Mouse (Mus musculus): ENCODE data around the gene Cblc.

Cblc gene

GRCm38 (mm10) chr7:19781741-19782140 is 14.9 kb downstream of the Cblc start:
- DNase-seq (ENCODE audit: low read depth), result no peak

GRCm38 (mm10) chr7:19779903-19780302 is 16.7 kb downstream of the Cblc start:
- no peak for DNase-seq (ENCODE audit: low read depth)

DNA sequence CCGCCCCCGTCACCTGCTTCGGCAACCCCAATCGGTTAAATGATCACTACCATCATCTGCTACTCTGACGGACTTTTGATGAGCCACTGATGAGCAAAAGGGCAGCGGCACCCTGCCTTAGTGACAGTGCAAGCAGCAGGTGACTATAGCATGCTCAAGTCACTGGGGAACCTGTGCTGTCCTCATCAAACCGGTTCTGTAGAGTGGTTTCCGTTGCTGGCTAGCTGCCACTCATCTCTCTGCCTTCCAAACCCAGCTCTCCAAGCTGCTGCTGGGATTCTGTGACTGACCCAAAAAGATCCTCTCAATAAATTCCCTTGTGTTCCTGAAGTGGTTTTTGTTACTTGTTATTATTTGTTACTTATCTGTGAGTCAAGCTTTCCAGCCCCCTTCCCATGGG is 18.0 kb downstream of the Cblc start:
- no peak for DNase-seq (ENCODE audit: low read depth)

GRCm38 (mm10) chr7:19777049-19777723 is 19.4 kb downstream of the Cblc start:
- DNase-seq (ENCODE audit: low read depth), result no peak

DNA sequence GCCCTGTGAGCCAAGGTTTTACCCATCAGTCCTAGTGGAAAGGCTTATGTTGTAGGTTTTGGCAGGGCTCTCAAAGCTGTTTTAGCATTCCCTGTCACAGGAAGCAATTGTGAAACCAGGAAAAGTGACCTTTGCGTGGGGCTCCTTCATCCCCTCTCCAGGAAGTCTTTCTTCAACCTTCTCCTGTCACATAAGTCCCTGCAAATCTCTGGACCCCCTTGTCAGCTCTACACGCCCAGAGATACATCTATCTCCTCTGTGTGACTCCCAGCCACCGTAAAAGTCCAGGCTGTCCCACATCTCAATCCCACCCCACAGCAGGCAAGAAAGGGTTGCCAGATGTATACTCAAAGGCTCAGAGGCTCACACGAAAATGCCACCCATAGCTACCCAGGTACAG is 24.9 kb downstream of the Cblc start:
- no peak for DNase-seq (ENCODE audit: low read depth)

DNA sequence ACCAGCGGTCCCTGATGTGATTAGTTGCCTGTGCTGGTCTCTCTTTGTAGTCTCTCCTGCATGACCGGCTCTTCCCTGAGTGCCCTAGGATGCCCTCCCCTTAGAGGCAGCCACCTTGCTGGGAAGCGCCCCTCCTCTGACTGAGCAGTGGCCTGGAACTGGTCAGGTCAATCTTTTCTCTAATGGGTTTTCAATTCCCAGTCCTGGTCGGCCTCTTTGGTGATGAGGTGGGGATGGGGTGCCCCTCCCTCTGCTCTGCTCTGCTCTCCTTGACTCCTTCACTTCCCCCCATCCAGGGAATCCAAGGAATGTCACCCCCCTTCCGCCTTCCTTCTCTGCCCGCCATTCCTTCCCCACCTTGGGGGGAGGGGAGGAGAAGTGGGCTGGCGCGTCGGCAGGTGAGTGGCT is 25.6 kb downstream of the Cblc start, which contains the start of gene Bcam:
Gene Bcam, minus strand, starts transcription at position 33 of the 408 bp plus-strand sequence.
- DNase-seq (ENCODE audit: low read depth), result no peak

GRCm38 (mm10) chr7:19770375-19770754 is 26.2 kb downstream of the Cblc start:
- DNase-seq (ENCODE audit: low read depth), result no peak

- DNase-seq (ENCODE audit: low read depth), result no peak
Measured at GRCm38 (mm10) chr7:19769434-19770374, 26.9 kb downstream of the Cblc start.

GRCm38 (mm10) chr7:19769001-19769400 is 27.6 kb downstream of the Cblc start:
- DNase-seq (ENCODE audit: low read depth), result no peak

DNA sequence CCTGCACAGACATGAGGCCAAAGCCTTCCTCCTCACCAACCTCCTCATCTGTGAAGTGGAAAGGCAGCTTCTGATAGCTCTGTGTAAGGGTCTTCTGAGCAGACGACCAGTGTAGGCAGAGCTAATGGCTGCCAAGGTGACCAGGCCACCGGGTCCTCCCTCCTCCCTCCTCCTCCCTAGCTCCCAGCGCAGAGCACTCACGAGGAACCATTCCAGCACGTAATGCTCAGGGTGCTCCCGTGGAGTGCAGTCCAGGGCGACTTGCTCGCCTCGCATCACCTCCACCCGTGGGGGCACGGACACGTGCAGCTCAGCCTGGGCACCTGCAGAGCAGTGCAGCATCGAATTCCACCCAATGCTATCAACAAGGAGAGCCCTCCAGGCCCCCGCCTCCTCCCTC is 28.4 kb downstream of the Cblc start:
- no peak for DNase-seq (ENCODE audit: low read depth)

DNA sequence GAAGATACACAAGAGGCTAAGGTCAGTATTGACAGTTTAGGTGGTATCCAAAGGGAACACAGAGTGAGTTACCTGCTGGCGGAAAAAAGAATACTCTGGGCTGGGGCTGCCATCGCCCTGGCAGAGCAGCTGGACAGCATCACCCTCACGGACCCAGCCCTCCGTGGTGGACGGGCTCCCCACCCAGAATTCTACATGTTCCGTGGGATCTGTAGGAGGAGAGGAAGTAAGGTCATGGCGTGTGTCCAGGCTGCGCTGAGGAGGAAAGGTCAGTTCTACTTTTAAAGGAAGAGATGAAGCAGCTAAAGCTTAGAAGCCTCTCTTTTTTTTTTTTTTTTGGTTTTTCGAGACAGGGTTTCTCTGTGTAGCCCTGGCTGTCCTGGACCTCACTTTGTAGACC is 32.0 kb downstream of the Cblc start:
- DNase-seq (ENCODE audit: low read depth), result no peak

- no peak for DNase-seq (ENCODE audit: low read depth)
Measured at GRCm38 (mm10) chr7:19763829-19764477, 32.7 kb downstream of the Cblc start.

DNA sequence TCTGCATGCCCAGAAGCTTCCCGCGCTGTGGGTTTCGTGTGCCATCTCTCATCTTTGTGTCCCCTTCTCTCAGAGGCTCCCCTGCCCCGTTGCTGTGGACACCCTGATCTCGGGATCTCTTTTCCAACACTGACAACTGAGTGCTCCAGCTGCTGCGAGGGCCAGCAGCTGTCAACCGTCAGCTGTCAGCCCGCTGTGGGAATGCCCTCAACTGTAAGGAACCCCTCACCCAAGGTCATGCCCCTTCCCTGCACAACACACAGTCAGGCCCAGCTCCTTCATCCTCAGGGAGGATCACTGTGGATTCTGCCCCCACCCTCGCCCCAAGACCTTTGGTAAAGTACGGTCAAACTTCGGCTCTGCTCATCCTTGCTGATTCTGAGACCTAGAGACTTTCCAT is 34.3 kb downstream of the Cblc start:
- no peak for DNase-seq (ENCODE audit: low read depth)

DNA sequence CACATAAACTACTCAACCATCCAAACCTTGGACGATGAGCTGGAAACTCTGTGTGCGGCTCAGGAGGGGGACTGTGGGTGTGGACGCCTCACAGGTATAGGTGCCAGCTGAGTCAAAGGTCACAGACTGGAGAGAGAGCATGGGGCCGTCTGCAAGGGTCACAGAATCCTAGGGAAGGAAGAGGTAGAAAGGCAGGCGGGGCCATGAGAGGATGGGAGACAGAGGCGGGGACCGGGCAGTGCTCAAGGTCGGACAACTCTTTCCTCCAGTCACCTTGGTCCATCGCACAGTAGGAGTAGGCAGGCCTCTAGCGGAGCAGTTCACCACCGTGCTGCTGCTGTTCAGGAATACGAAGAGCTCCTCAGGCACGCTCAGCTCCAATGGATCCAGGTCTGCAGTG is 36.6 kb downstream of the Cblc start:
- DNase-seq (ENCODE audit: low read depth), result no peak

DNA sequence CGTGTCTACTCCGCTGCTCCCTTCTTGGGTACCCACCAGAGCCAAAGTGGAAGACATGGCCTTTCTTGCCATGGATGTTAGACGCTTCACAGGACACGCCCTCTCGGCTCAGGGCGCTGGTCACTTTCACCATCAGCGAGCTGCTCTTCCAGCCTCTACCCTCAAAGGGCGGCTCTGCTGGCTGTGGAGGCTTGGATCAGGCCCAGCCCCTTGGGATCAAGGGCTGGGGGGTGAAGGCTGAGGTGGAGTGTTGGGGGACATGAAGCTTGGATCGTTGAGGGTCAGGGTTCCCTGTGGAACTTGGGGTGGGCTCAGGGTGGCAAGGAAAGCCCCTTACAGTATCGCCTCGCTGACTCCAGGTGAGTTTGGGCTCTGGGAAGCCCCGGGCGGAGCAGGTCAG is 38.0 kb downstream of the Cblc start:
- no peak for DNase-seq (ENCODE audit: low read depth)

DNA sequence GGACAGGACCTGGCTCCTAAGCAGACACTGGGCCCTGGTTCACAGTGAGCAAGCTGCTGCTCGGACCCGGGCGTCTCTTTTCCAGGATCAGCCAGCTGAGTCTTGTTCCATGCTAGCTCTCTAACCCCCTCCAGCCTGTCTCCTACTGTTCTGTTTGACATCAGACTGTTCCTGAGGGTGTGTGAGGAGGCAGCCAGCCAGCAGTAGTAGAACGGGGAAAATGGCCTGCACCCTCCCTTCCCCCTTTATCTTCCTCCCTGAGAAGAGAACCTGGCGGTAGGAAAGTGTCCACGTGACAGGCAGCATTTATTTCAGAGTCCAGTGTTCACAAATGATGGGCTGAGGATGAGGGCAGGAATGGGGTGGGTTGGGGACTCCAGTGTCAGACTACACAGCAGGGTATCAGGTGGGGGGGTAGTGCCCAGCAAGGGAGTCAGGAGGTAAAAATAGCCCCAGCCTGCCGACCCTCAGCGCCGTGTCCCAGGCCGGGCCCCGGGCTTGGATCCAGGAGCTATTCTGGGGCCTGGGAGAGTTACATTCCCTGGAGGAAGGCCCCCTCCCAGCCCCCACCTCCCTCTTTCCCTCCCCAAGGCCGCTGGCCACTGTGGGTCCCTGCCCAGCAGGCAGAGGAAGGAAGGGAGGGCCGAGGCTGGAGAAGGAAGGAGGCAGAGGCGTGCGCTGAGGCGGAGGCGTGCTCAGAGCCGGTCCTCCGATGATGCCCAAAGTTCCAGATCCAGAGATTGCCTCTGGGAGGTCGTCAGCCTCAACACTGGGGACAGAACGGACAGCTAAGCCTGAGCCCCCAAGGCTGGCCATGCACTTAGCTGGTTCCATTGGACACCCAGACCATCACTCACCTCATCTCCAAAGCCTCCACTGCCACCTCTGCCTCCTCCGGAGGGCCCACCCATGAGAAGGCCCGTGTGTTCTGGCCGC is 40.5 kb downstream of the Cblc start:
- DNase-seq (ENCODE audit: low read depth), result no peak

DNA sequence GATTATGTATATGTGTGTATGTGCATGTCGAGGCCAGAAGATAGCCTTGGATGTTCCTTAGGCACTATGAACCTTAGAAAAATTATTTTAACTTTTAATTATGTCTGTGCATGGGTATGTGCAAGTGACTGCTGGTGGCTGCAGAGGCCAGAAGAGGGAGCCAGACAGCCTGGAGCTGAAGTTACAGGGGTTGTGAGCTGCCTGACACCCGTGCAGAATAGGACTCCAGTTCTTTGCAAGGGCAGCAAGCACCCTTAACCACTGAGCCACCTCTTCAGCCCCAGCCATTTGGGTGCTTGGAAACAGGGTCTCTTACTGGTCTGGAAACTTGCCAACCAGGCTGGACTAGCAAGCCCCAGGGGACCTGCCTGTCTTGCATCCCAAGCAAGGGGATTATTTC is 41.6 kb downstream of the Cblc start:
- no peak for DNase-seq (ENCODE audit: low read depth)

DNA sequence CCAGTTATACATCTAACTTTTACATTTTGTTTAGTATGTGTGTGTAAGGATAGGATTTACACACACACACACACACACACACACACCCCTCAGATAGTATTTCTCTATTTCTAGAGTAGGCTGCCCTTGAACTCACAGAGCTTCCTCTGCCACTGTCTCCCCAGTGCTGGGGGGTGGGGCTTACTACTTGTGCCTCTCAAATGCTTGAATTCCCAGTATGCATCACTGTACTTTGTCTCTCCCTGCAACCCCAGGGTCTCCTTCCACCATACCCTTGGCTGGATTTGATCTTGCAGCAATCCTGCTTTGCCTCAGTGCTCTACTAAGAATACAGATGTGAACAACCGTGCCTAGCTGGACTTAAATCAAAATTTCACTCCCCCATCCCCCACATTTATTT is 42.5 kb downstream of the Cblc start:
- DNase-seq (ENCODE audit: low read depth), result no peak

- DNase-seq (ENCODE audit: low read depth), result peak; percentile 31
Measured at GRCm38 (mm10) chr7:19753587-19753986, 43.0 kb downstream of the Cblc start.

DNA sequence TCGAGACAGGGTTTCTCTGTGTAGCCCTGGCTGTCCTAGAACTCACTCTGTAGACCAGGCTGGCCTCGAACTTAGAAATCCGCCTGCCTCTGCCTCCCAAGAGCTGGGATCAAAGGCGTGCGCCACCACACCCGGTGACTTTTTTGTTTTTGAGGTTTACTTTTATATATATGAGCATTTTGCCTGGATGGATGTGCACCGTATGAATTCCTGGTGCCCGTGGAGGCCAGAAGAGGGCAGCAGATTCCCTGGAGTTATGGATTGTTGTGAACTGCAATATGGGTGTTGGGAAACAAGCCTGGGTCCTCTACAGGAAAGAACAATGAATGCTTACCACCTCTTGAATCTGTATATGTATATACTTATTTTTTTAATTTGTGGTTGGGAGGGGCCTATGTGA is 44.0 kb downstream of the Cblc start:
- DNase-seq (ENCODE audit: low read depth), result peak; percentile 39

DNA sequence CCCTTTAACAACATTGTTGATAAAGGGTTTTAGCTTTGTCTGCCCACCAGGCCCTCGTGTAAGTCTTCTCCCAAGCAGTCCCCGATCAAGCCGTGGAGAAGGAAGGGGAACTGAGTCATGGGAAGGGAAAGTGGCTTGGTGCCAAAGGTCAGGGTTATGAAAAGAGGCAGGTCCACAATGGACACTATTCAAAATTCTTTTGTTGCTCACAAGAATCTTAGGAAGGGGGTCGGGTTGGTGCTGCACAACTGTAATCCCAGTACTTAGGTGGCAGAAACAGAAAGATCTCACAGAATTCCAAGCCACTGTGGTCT is 45.6 kb downstream of the Cblc start:
- peak; percentile 18 for DNase-seq (ENCODE audit: low read depth)
